In the genomic region with DNA sequence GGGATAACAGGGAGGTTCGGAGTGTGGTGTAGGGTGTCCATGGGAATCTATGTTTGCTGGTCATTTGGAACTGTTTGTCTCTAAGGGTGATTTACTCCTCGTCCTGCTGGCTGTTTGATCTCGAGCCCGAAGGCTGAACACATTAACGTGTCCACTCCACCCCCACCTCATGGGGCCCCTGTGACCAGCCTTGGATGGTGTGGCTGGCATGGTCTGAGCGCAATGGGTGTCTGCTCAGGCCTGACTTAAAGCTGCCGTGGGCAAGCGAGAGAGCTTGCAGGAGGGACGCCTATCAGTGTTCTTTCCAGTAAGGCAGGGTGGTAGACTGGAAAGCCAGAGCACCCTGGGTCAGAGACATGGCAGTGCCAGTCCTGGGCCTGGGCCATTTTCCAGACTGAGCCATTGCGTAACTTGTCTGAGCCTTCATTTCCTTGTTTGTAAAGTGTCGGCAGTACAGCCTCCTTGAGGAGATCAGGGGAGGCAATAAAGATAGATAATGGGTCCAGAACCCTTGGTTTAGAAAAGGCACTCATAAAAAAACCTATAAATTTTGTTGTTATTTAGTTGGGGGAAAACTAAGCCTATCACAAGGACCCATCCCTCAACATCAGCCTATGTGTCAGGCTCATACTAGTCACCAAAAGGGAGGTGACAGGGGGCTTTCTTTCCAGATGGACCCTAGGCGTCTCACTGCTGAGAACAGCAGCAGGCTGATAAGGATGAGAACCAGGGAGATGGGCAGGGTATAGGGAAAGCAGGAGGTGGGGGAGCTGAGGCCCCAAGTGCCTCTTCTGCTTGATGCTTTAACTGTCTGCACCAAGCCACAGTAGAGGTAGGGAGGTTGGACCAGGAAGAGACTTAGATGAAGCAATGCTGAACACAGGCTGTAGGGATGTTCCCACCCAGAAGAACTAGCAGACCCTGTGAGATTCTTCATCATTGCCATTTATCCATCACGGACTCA, we compare ENCODE assay signal across 17 mouse cellular contexts. TPM values are rescaled to one million over a fixed set of nuclear protein-coding genes. Genes with fewer than 3 reads are reported as not detected.
DNase-seq lines count a peak whose midpoint lies in the region; TF ChIP-seq lines count a peak whose summit lies in the region.
"Had no signal": no experiment of that assay in that cellular context is flagged by ENCODE, and none has a peak within 500 bp of the region (broad histone marks: within the 10 kb centered on the region; RNA-seq: fewer than 3 reads in every experiment).

No protein-coding gene starts in this region.

- WGBS in heart, embryonic 10.5 days: 73% methylated on average over 13 of the region's 13 CpGs
- WGBS in lung, adult 2 months: 76% methylated on average over 13 of the region's 13 CpGs

- no peaks in the 10 kb centered on the region for H3K9me3 ChIP-seq in heart, embryonic 10.5 days
- H3K9me3 ChIP-seq: G1E; midbrain, embryonic 12.5 days; neural tube, embryonic 15.5 days had no signal

- no peak overlapping the region for H3K4me3 ChIP-seq in heart, embryonic 10.5 days
- no peak overlapping the region for H3K4me3 ChIP-seq in lung, adult 2 months (replicated peaks; ENCODE audit: extremely low read depth, low read depth, low read length)
- H3K4me3 ChIP-seq: erythroblast, embryonic 14.5 days; layer of hippocampus, adult 2 months; left cerebral cortex, adult 2 months; midbrain, embryonic 12.5 days; neural tube, embryonic 15.5 days had no signal

- peaks cover 45% of the 10 kb centered on the region for H3K4me1 ChIP-seq in heart, embryonic 10.5 days
- no peaks in the 10 kb centered on the region for H3K4me1 ChIP-seq in lung, adult 2 months (ENCODE audit: control insufficient read depth, insufficient read depth, low read length)
- H3K4me1 ChIP-seq: midbrain, embryonic 12.5 days; neural tube, embryonic 15.5 days had no signal

- no peak for TF ChIP-seq POLR2A in lung, adult 2 months (IDR thresholded peaks at IDR 0.05; ENCODE audit: borderline replicate concordance, extremely low read depth, low read depth, low read length)

- H3K27me3 ChIP-seq in heart, embryonic 10.5 days (ENCODE audit: insufficient read depth, poor library complexity, severe bottlenecking): no peaks in the 10 kb centered on the region
- H3K27me3 ChIP-seq: midbrain, embryonic 12.5 days; neural tube, embryonic 15.5 days had no signal

- peak; percentile 57 for DNase-seq in heart, embryonic 10.5 days (ENCODE audit: low spot score)
- DNase-seq in heart, adult 18-20 months: no peak
- DNase-seq in lung, adult 2 months: peak; percentile 23
- DNase-seq in lung, postnatal 4 days: no peak
- DNase-seq in adrenal gland, postnatal 36 days: peak; percentile 40 to 41
- peak; percentile 38 for DNase-seq in lung, postnatal 25 days (ENCODE audit: low spot score)
- DNase-seq in embryo, embryonic 9.5 days (ENCODE audit: extremely low spot score): no peak
- DNase-seq: cerebellum, postnatal 14 days; forebrain, postnatal 0 days; gastrocnemius, postnatal 14 days; right cerebral cortex, postnatal 25 days had no signal

- TF ChIP-seq CTCF in lung, adult 2 months (IDR thresholded peaks at IDR 0.05; ENCODE audit: insufficient read depth, low read length): no peak

- H3K27ac ChIP-seq in heart, embryonic 10.5 days: 0 out of 2 replicates have a peak overlapping the region, but pooled peaks have one; percentile 42
- H3K27ac ChIP-seq: layer of hippocampus, adult 2 months; left cerebral cortex, adult 2 months; midbrain, embryonic 12.5 days; neural tube, embryonic 15.5 days had no signal

- H3K36me3 ChIP-seq in heart, embryonic 10.5 days: no peaks in the 10 kb centered on the region
- H3K36me3 ChIP-seq: G1E; midbrain, embryonic 12.5 days; neural tube, embryonic 15.5 days had no signal

RNA-seq across cellular contexts. Expression of gene Ddx1, which starts 49.4 kb away (rescaled TPM):
- polyA plus RNA-seq in heart, embryonic 10.5 days (2016; fragmentation: Nextera tagmentation; extraction: Ambion mirVana): 138 and 165 TPM in 2 replicates
- 10 to 100 TPM; 85.6 to 94.4 TPM for total RNA-seq in heart, adult 18-20 months (2021)
- polyA plus RNA-seq in lung, adult 2 months (2012; rRNA removed): 3.4 and 7.8 TPM in 2 replicates
- total RNA-seq in adrenal gland, postnatal 36 days (2021): 10 to 100 TPM; 92.0 to 95.5 TPM

Comparison
In these comparisons a context has a peak if more than half of its experiments do, and no peak if none do; other contexts are left out.
1. DNase-seq: peak in heart, embryonic 10.5 days (single experiment), lung, adult 2 months (single experiment), adrenal gland, postnatal 36 days (2 of 2) and lung, postnatal 25 days (single experiment); none in heart, adult 18-20 months (0 of 2), lung, postnatal 4 days (0 of 2) and embryo, embryonic 9.5 days (single experiment).